Mouse (Mus musculus) lung, adult 2 months (tissue): ENCODE measurements around the gene Rpl41.

Experiments used
- CTCF ChIP-seq: fragments of 200-500 bp; IDR thresholded peaks from 2 replicates; pipeline ENCODE4 v1.5.1; 2011; ENCODE audit warnings: mild to moderate bottlenecking, low read length, control low read depth; ENCODE audit not compliant: insufficient read depth
- POLR2A ChIP-seq: fragments of 200-500 bp; IDR thresholded peaks from 2 replicates; pipeline ENCODE4 v1.6.1; 2011; ENCODE audit warnings: low read depth, mild to moderate bottlenecking, control low read depth, low read length, borderline replicate concordance; ENCODE audit errors: extremely low read depth

DNA sequence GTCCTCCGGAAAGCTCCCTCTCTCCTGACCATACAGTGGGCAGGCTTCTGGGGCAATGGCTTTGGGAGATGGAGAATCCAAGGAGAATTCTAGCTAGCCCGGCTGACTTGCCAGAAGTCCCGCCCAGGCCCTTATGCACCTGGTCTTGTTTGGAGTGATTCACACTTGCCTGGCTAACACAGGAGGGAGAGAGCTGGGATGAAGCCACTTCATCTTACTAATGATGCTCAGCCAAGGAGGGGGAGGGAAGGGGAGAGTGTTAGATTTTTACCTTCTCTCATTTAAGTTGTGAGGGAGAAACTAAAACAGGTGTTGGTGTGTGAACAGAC is 3.6 kb downstream of the Rpl41 start:
- TF ChIP-seq POLR2A (no peak), CTCF (no peak)
